In the genomic region with DNA sequence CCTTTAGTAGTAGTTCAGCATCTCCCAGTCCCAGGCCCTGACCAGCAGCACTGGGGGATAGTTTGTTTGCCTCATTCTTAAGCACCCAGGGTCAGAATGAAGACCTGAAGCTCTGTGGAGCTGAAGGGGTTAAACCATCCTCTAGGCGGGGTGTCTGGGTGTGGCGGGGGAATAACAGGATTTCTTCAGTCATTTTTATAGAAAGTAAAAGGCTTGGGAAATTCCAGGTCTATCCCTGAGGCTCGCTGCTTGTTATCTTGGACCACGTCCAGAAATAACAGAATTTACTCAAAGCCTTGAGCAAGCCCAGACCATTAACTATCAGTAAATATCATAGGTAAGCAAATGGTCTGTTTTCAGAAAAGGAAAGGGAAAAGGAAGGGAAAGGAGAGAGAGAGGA, we compare ENCODE assay signal across 14 mouse cellular contexts. TPM values are rescaled to one million over a fixed set of nuclear protein-coding genes. Genes with fewer than 3 reads are reported as not detected.
A peak's percentile ranks its signal among the peaks of the same experiment; 100 is the strongest.
DNase-seq lines count a peak whose midpoint lies in the region; ATAC-seq and TF ChIP-seq lines count a peak whose summit lies in the region.
"Had no signal": no experiment of that assay in that cellular context is flagged by ENCODE, and none has a peak within 500 bp of the region (broad histone marks: within the 10 kb centered on the region; RNA-seq: fewer than 3 reads in every experiment).

No protein-coding gene starts in this region.

- 26% methylated on average over 4 of the region's 4 CpGs for WGBS in heart, adult 2 months
- WGBS in liver, adult 2 months: 6% methylated on average over 4 of the region's 4 CpGs
- 26% methylated on average over 4 of the region's 4 CpGs for WGBS in embryonic facial prominence, embryonic 14.5 days
- 15% methylated on average over 4 of the region's 4 CpGs for WGBS in limb, embryonic 13.5 days

- no peak for TF ChIP-seq POLR2A in heart, adult 2 months (IDR thresholded peaks at IDR 0.05; ENCODE audit: insufficient read depth, low read depth, low read length)
- TF ChIP-seq POLR2A in liver, adult 2 months (IDR thresholded peaks at IDR 0.05; ENCODE audit: extremely low read depth, insufficient read depth, low read length): no peak

- H3K36me3 ChIP-seq in heart, adult 2 months (ENCODE audit: control insufficient read depth, insufficient read depth, low read length): no peaks in the 10 kb centered on the region
- no peaks in the 10 kb centered on the region for H3K36me3 ChIP-seq in liver, adult 2 months (ENCODE audit: control insufficient read depth, insufficient read depth, low read length)
- H3K36me3 ChIP-seq in embryonic facial prominence, embryonic 14.5 days (ENCODE audit: control insufficient read depth, insufficient read depth, low read length): no peaks in the 10 kb centered on the region
- H3K36me3 ChIP-seq in limb, embryonic 13.5 days: no peaks in the 10 kb centered on the region
- H3K36me3 ChIP-seq: liver, embryonic 15.5 days had no signal

- H3K4me1 ChIP-seq in heart, adult 2 months (ENCODE audit: control insufficient read depth, insufficient read depth, low read length): peaks cover 5% of the 10 kb centered on the region
- peaks cover 10% of the 10 kb centered on the region for H3K4me1 ChIP-seq in liver, adult 2 months (ENCODE audit: control insufficient read depth, insufficient read depth, low read length)
- peaks cover 26% of the 10 kb centered on the region for H3K4me1 ChIP-seq in embryonic facial prominence, embryonic 14.5 days (ENCODE audit: control insufficient read depth, insufficient read depth, low read length)
- H3K4me1 ChIP-seq in limb, embryonic 13.5 days: peaks cover 75% of the 10 kb centered on the region
- H3K4me1 ChIP-seq: liver, embryonic 15.5 days had no signal

- no peak for TF ChIP-seq CTCF in heart, adult 2 months (IDR thresholded peaks at IDR 0.05)
- no peak for TF ChIP-seq CTCF in liver, adult 2 months (IDR thresholded peaks at IDR 0.05; ENCODE audit: low read depth, low read length)

- H3K27me3 ChIP-seq in heart, adult 2 months (ENCODE audit: control insufficient read depth, insufficient read depth, low read length): no peaks in the 10 kb centered on the region
- no peaks in the 10 kb centered on the region for H3K27me3 ChIP-seq in liver, adult 2 months (ENCODE audit: control insufficient read depth, insufficient read depth, low read length)
- no peaks in the 10 kb centered on the region for H3K27me3 ChIP-seq in embryonic facial prominence, embryonic 14.5 days (replicated peaks; ENCODE audit: control insufficient read depth, insufficient read depth, low read length)
- H3K27me3 ChIP-seq in limb, embryonic 13.5 days: no peaks in the 10 kb centered on the region
- H3K27me3 ChIP-seq: liver, embryonic 15.5 days had no signal

- DNase-seq in heart, adult 2 months: no peak
- no peak for DNase-seq in heart, postnatal 25 days (ENCODE audit: low spot score)
- peak; percentile 62 for DNase-seq in liver, adult 2 months (ENCODE audit: extremely low read depth, low read depth, low spot score)
- no peak for DNase-seq in liver
- DNase-seq in embryonic facial prominence, embryonic 14.5 days (ENCODE audit: low spot score): peak; percentile 81
- no peak for DNase-seq in spleen, postnatal 10 days (ENCODE audit: low spot score in 2 of 2)
- DNase-seq in gastrocnemius, postnatal 10 days: no peak
- DNase-seq: cerebellum, postnatal 14 days; gastrocnemius, postnatal 36 days; right cerebral cortex, postnatal 14 days had no signal

- no peak for TF ChIP-seq EP300 in heart, adult 2 months (IDR thresholded peaks at IDR 0.05; ENCODE audit: insufficient read depth, low read depth, low read length)

- no peaks in the 10 kb centered on the region for H3K79me2 ChIP-seq in heart, adult 2 months (replicated peaks; ENCODE audit: control insufficient read depth, insufficient read depth, low read length)
- H3K79me2 ChIP-seq in liver, adult 2 months (ENCODE audit: control insufficient read depth, insufficient read depth, low read length): no peaks in the 10 kb centered on the region

- ATAC-seq in embryonic facial prominence, embryonic 14.5 days (ENCODE audit: low read depth): no peak
- ATAC-seq in limb, embryonic 13.5 days (ENCODE audit: low FRiP score, low read depth): no peak
- ATAC-seq: inflammation-experienced regulatory T-cells, adult 6 months had no signal

- H3K4me2 ChIP-seq in embryonic facial prominence, embryonic 14.5 days (ENCODE audit: low read depth, low read length): no peak overlapping the region
- H3K4me2 ChIP-seq in limb, embryonic 13.5 days (replicated peaks): peak overlapping the region; percentile 23; the same call in 1 of the 2 replicates
- H3K4me2 ChIP-seq: liver, embryonic 15.5 days had no signal

- intact Hi-C loops in heart, adult 2 months (cut with DNase I): no loop called here
- intact Hi-C loops in heart, postnatal 25 days (cut with DNase I): no loop called here

- H3K9ac ChIP-seq in heart, adult 2 months (ENCODE audit: low read depth, low read length): no peak overlapping the region
- H3K9ac ChIP-seq in liver, adult 2 months (ENCODE audit: low read depth, low read length): no peak overlapping the region
- H3K9ac ChIP-seq in embryonic facial prominence, embryonic 14.5 days (ENCODE audit: low read depth, low read length): no peak overlapping the region
- no peak overlapping the region for H3K9ac ChIP-seq in limb, embryonic 13.5 days
- H3K9ac ChIP-seq: liver, embryonic 15.5 days had no signal

- peak overlapping the region; percentile 8; the same call in 1 of the 2 replicates for H3K27ac ChIP-seq in heart, adult 2 months
- no peak overlapping the region for H3K27ac ChIP-seq in liver, adult 2 months (replicated peaks; ENCODE audit: insufficient read depth, low read depth, low read length)
- peak overlapping the region; percentile 46; the same call in 1 of the 2 replicates for H3K27ac ChIP-seq in embryonic facial prominence, embryonic 14.5 days (replicated peaks; ENCODE audit: low read depth, low read length)
- peak overlapping the region; percentile 84 for H3K27ac ChIP-seq in limb, embryonic 13.5 days
- H3K27ac ChIP-seq: liver, embryonic 15.5 days had no signal

- H3K4me3 ChIP-seq in heart, adult 2 months: no peak overlapping the region
- H3K4me3 ChIP-seq in liver, adult 2 months (ENCODE audit: insufficient read depth, low read depth, low read length): no peak overlapping the region
- no peak overlapping the region for H3K4me3 ChIP-seq in embryonic facial prominence, embryonic 14.5 days (ENCODE audit: low read depth, low read length)
- no peak overlapping the region for H3K4me3 ChIP-seq in limb, embryonic 13.5 days
- H3K4me3 ChIP-seq: liver, embryonic 15.5 days had no signal

- no peaks in the 10 kb centered on the region for H3K9me3 ChIP-seq in embryonic facial prominence, embryonic 14.5 days (ENCODE audit: control insufficient read depth, low read length)
- H3K9me3 ChIP-seq in limb, embryonic 13.5 days: no peaks in the 10 kb centered on the region
- H3K9me3 ChIP-seq: liver, embryonic 15.5 days had no signal

RNA-seq across cellular contexts. Expression of a gene that starts 39.3 kb away (rescaled TPM):
- 1 to 10 TPM in 1 of 2 experiments, under 1 TPM in 1; 0.57 to 1.6 TPM for total RNA-seq in heart, adult 2 months (2021)
- polyA plus RNA-seq in heart, adult 2 months (2012; rRNA removed): 0.23 and 0.64 TPM in 2 replicates
- total RNA-seq in heart, postnatal 25 days (2021): under 1 TPM; 0.25 to 0.34 TPM
- 0.09 and 0.40 TPM in 2 replicates for total RNA-seq in liver, adult 2 months (2014; rRNA removed)
- 0.10 and 0.17 TPM in 2 replicates for polyA plus RNA-seq in liver, adult 2 months (2012; rRNA removed)
- polyA plus RNA-seq in embryonic facial prominence, embryonic 14.5 days (2014; fragmentation: Nextera tagmentation; extraction: Ambion mirVana): 0.92 and 1.2 TPM in 2 replicates
- polyA plus RNA-seq in limb, embryonic 13.5 days (2015; fragmentation: Nextera tagmentation; extraction: Ambion mirVana): 1.8 TPM in 2 replicates
- total RNA-seq in gastrocnemius, postnatal 10 days (2021): not detected
- total RNA-seq: gastrocnemius, postnatal 36 days; neutrophil, adult 5-6 weeks had no signal

Comparison
In these comparisons a context has a peak if more than half of its experiments do, and no peak if none do; other contexts are left out.
1. DNase-seq: peak in liver, adult 2 months (single experiment) and embryonic facial prominence, embryonic 14.5 days (single experiment); none in heart, adult 2 months (0 of 2), heart, postnatal 25 days (single experiment), liver (single experiment), spleen, postnatal 10 days (0 of 2) and gastrocnemius, postnatal 10 days (single experiment).